Comparison of ENCODE assay signal across 8 mouse cellular contexts in the genomic region with DNA sequence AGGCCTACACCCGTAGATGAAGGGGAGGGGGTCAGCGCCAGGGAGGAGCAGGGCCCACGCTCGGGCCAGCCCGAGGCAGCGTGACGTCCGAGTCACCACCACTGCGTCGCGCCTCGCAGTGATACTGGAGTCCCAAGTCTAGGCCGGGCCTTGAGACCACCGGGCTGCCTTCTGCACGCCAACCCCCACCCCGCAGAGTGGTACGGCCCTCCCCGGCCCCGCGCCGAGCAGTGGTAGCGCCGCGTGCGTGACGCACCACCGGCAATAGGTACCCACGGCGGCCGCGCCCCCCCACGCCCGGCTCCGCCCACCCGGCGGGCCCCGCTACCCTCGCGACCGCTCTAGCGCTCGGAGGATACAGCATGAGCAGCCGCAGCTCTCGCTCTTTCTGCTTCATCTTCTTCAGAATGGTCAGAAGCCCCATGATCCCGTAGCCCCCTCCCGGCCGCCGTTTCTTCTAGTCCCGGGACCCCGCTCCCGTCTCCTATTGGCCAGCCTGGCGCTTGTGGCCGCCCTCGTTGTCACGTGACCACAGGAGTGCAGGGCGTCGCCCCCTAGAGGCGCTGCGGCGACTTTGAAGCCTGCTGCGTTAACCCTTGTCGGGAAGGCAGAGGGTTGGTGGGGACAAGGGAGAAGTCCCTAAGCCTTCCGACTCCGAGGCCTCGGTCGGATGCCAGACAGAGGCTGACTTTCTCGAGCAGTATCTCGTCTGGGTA. TPM values are rescaled to one million over a fixed set of nuclear protein-coding genes. Genes with fewer than 3 reads are reported as not detected.
A peak's percentile ranks its signal among the peaks of the same experiment; 100 is the strongest.
DNase-seq lines count a peak whose midpoint lies in the region; ATAC-seq and TF ChIP-seq lines count a peak whose summit lies in the region.

Gene Batf2 (plus strand): TSS at position 306 of the 716 bp plus-strand sequence.

- H3K9me3 ChIP-seq in forebrain, embryonic 11.5 days (ENCODE audit: control insufficient read depth, low read length), result no peaks in the 10 kb centered on the region
- no peaks in the 10 kb centered on the region for H3K9me3 ChIP-seq in heart, postnatal 0 days (replicated peaks; ENCODE audit: control insufficient read depth, low read length)
- H3K9me3 ChIP-seq in liver, embryonic 16.5 days (replicated peaks; ENCODE audit: control insufficient read depth, low read length), result no peaks in the 10 kb centered on the region
- H3K9me3 ChIP-seq in neural tube, embryonic 13.5 days, result 0 out of 2 replicates have a peak, but pooled peaks cover 8% of the 10 kb centered on the region

- peak; percentile 92 for TF ChIP-seq CTCF in heart, postnatal 0 days (IDR thresholded peaks at IDR 0.05; ENCODE audit: low read depth)
- peak; percentile 74 for TF ChIP-seq CTCF in testis, adult 2 months (IDR thresholded peaks at IDR 0.05; ENCODE audit: control insufficient read depth, insufficient read depth, insufficient replicate concordance, low read depth, low read length)

- ATAC-seq in forebrain, embryonic 11.5 days (replicated peaks; ENCODE audit: low FRiP score), result peak; percentile 93
- peak; percentile 95 for ATAC-seq in heart, postnatal 0 days (ENCODE audit: insufficient read depth, low read depth)
- peak; percentile 91 for ATAC-seq in liver, embryonic 16.5 days (ENCODE audit: low read depth)
- ATAC-seq in neural tube, embryonic 13.5 days (ENCODE audit: low read depth), result peak; percentile 94

- peak; percentile 60; the same call in 1 of the 2 replicates for TF ChIP-seq EP300 in heart, postnatal 0 days (IDR thresholded peaks at IDR 0.05; ENCODE audit: low read depth)

- H3K9ac ChIP-seq in forebrain, embryonic 11.5 days (ENCODE audit: low read length), result peak within 1 kb of the TSS; percentile 83
- H3K9ac ChIP-seq in heart, postnatal 0 days (replicated peaks; ENCODE audit: low read depth, low read length), result peak within 1 kb of the TSS; percentile 67
- H3K9ac ChIP-seq in liver, embryonic 16.5 days (ENCODE audit: low read depth, low read length), result peak within 1 kb of the TSS; percentile 81
- peak within 1 kb of the TSS; percentile 84 for H3K9ac ChIP-seq in neural tube, embryonic 13.5 days

- peak; percentile 90 to 91 for DNase-seq in CD8-positive naive resting alpha-beta T cell, adult 2 months (ENCODE audit: low read depth in 2 of 2, low spot score in 2 of 2)
- DNase-seq in c-Kit-positive CD71-negative TER-119-negative erythroid progenitor cells, embryonic 14.5 days (ENCODE audit: low read depth), result peak; percentile 89
- peak; percentile 97 for DNase-seq in forebrain, embryonic 11.5 days (ENCODE audit: low spot score)
- DNase-seq in heart, postnatal 0 days (ENCODE audit: low spot score), result peak; percentile 97
- peak; percentile 93 to 96 for DNase-seq in kidney, postnatal 4 days

- 0 out of 2 replicates have a peak, but pooled peaks cover 6% of the 10 kb centered on the region for H3K4me1 ChIP-seq in forebrain, embryonic 11.5 days (replicated peaks; ENCODE audit: control insufficient read depth, insufficient read depth, low read length)
- H3K4me1 ChIP-seq in heart, postnatal 0 days (ENCODE audit: control insufficient read depth, insufficient read depth), result peaks cover 2% of the 10 kb centered on the region; the same call in 1 of the 2 replicates
- H3K4me1 ChIP-seq in liver, embryonic 16.5 days (ENCODE audit: control insufficient read depth, low read depth, low read length), result peaks cover 13% of the 10 kb centered on the region
- peaks cover 19% of the 10 kb centered on the region for H3K4me1 ChIP-seq in neural tube, embryonic 13.5 days (replicated peaks)
- H3K4me1 ChIP-seq in testis, adult 2 months (ENCODE audit: control insufficient read depth, insufficient read depth, low read length), result peaks cover 7% of the 10 kb centered on the region

- peak within 1 kb of the TSS; percentile 68 for H3K4me3 ChIP-seq in forebrain, embryonic 11.5 days (ENCODE audit: low read depth, low read length)
- H3K4me3 ChIP-seq in heart, postnatal 0 days (ENCODE audit: low read depth, low read length), result peak within 1 kb of the TSS; percentile 61
- H3K4me3 ChIP-seq in liver, embryonic 16.5 days (ENCODE audit: low read depth, low read length), result peak within 1 kb of the TSS; percentile 75
- peak within 1 kb of the TSS; percentile 60 for H3K4me3 ChIP-seq in neural tube, embryonic 13.5 days
- peak within 1 kb of the TSS; percentile 97 for H3K4me3 ChIP-seq in testis, adult 2 months (ENCODE audit: control insufficient read depth, low read depth, low read length)

- peak within 1 kb of the TSS; percentile 97 for H3K27ac ChIP-seq in forebrain, embryonic 11.5 days (ENCODE audit: low read depth, low read length)
- peak within 1 kb of the TSS; percentile 85 for H3K27ac ChIP-seq in heart, postnatal 0 days (ENCODE audit: low read depth)
- H3K27ac ChIP-seq in liver, embryonic 16.5 days (ENCODE audit: low read length), result peak within 1 kb of the TSS; percentile 99
- H3K27ac ChIP-seq in neural tube, embryonic 13.5 days (replicated peaks), result peak within 1 kb of the TSS; percentile 96
- H3K27ac ChIP-seq in testis, adult 2 months (ENCODE audit: control insufficient read depth, insufficient read depth, low read depth, low read length), result peak within 1 kb of the TSS; percentile 97

- H3K36me3 ChIP-seq in forebrain, embryonic 11.5 days (ENCODE audit: control insufficient read depth, insufficient read depth, low read length), result no peaks in the 10 kb centered on the region
- peaks cover 12% of the 10 kb centered on the region; the same call in 1 of the 2 replicates for H3K36me3 ChIP-seq in heart, postnatal 0 days (replicated peaks; ENCODE audit: control insufficient read depth, insufficient read depth, low read length)
- peaks cover 3% of the 10 kb centered on the region; the same call in 1 of the 2 replicates for H3K36me3 ChIP-seq in liver, embryonic 16.5 days (ENCODE audit: control insufficient read depth, insufficient read depth)
- peaks cover 23% of the 10 kb centered on the region for H3K36me3 ChIP-seq in neural tube, embryonic 13.5 days
- H3K36me3 ChIP-seq in testis, adult 2 months (ENCODE audit: control insufficient read depth, insufficient read depth, low read length), result no peaks in the 10 kb centered on the region

- peak; percentile 73; the same call in 1 of the 2 replicates for TF ChIP-seq POLR2A in testis, adult 2 months (IDR thresholded peaks at IDR 0.05; ENCODE audit: control insufficient read depth, low read depth, low read length)

- H3K27me3 ChIP-seq in forebrain, embryonic 11.5 days (ENCODE audit: control insufficient read depth, insufficient read depth, low read length), result no peaks in the 10 kb centered on the region
- no peaks in the 10 kb centered on the region for H3K27me3 ChIP-seq in heart, postnatal 0 days (ENCODE audit: control insufficient read depth, insufficient read depth, low read length)
- H3K27me3 ChIP-seq in liver, embryonic 16.5 days (ENCODE audit: control insufficient read depth, insufficient read depth, low read depth, low read length), result no peaks in the 10 kb centered on the region
- H3K27me3 ChIP-seq in neural tube, embryonic 13.5 days, result no peaks in the 10 kb centered on the region
- H3K27me3 ChIP-seq in testis, adult 2 months (ENCODE audit: control insufficient read depth, insufficient read depth, low read length), result no peaks in the 10 kb centered on the region

- under 1% methylated on average over 68 of the region's 68 CpGs for WGBS in forebrain, embryonic 11.5 days
- WGBS in heart, postnatal 0 days, result under 1% methylated on average over 67 of the region's 68 CpGs
- WGBS in liver, embryonic 16.5 days (ENCODE audit: insufficient replicate concordance), result under 1% methylated on average over 67 of the region's 68 CpGs
- under 1% methylated on average over 55 of the region's 68 CpGs for whole genome bisulfite sequencing in neural tube, embryonic 13.5 days

- peak within 1 kb of the TSS; percentile 79 for H3K4me2 ChIP-seq in forebrain, embryonic 11.5 days (ENCODE audit: low read depth, low read length, severe bottlenecking)
- peak within 1 kb of the TSS; percentile 84 for H3K4me2 ChIP-seq in heart, postnatal 0 days (ENCODE audit: low read depth, low read length)
- peak within 1 kb of the TSS; percentile 98 for H3K4me2 ChIP-seq in liver, embryonic 16.5 days (ENCODE audit: low read depth, low read length)
- H3K4me2 ChIP-seq in neural tube, embryonic 13.5 days, result peak within 1 kb of the TSS; percentile 79

RNA-seq across cellular contexts. Expression of gene Batf2, which starts in this region (rescaled TPM):
- not detected in 2 replicates for polyA plus RNA-seq in forebrain, embryonic 11.5 days (2014; fragmentation: Nextera tagmentation; extraction: Ambion mirVana)
- total RNA-seq in heart, postnatal 0 days (2014; rRNA removed; ENCODE audit: low replicate concordance), result 0.46 TPM in 1 of 2 replicates, not detected in the other
- 0.16 and 0.18 TPM in 2 replicates for polyA plus RNA-seq in heart, postnatal 0 days (2015; fragmentation: Nextera tagmentation; extraction: Ambion mirVana)
- 0.09 and 0.66 TPM in 2 replicates for polyA plus RNA-seq in liver, embryonic 16.5 days (2015; fragmentation: Nextera tagmentation; extraction: Ambion mirVana)
- polyA plus RNA-seq in neural tube, embryonic 13.5 days (2015; fragmentation: Nextera tagmentation; extraction: Ambion mirVana), result not detected in 2 replicates
- polyA plus RNA-seq in testis, adult 2 months (2012; rRNA removed), result 0.83 and 1.1 TPM in 2 replicates

Comparison
In these comparisons a context has a peak if more than half of its experiments do, and no peak if none do; other contexts are left out.
1. Peak in every context shown above with its lines: DNase-seq, ATAC-seq, H3K4me3 ChIP-seq and H3K27ac ChIP-seq.
2. Peak in DNase-seq, ATAC-seq, H3K4me3 ChIP-seq, H3K27ac ChIP-seq, H3K9ac ChIP-seq and H3K4me2 ChIP-seq in forebrain, embryonic 11.5 days; RNA of the gene not detected or under 1 TPM.
3. Peak in DNase-seq, ATAC-seq, H3K4me3 ChIP-seq, H3K27ac ChIP-seq, H3K9ac ChIP-seq and H3K4me2 ChIP-seq in heart, postnatal 0 days; RNA of the gene not detected or under 1 TPM.
4. Peak in ATAC-seq, H3K4me3 ChIP-seq, H3K27ac ChIP-seq, H3K9ac ChIP-seq and H3K4me2 ChIP-seq in liver, embryonic 16.5 days; RNA of the gene not detected or under 1 TPM.
5. Peak in ATAC-seq, H3K4me3 ChIP-seq, H3K27ac ChIP-seq, H3K9ac ChIP-seq and H3K4me2 ChIP-seq in neural tube, embryonic 13.5 days; RNA of the gene not detected or under 1 TPM.